Mouse (Mus musculus) liver, embryonic 11.5 days (tissue): ENCODE results near the gene Zfp93. TPM values are rescaled to one million over a fixed set of nuclear protein-coding genes. Genes with fewer than 3 reads are reported as not detected.
A peak's percentile ranks its signal among the peaks of the same experiment; 100 is the strongest.

Experiments
- ATAC-seq: fragments of 200-750 bp; cut with Nextera tagmentation; replicated peaks from 2 replicates; pipeline ENCODE4 v1.8.0; 2017; ENCODE audit warnings: moderate number of reproducible peaks, mild to moderate bottlenecking, moderate TSS enrichment, moderate library complexity; ENCODE audit not compliant: low FRiP score
- DNase-seq: peaks from one replicate; pipeline ENCODE4 v3.0.0-alpha.2; 2017; ENCODE audit warnings: low spot score
- H3K27ac ChIP-seq: fragments of 300-500 bp; sonication (generic); 2 replicates; pipeline ENCODE4 v1.5.1; 2014; ENCODE audit warnings: mild to moderate bottlenecking, low read depth, low read length, control low read depth
- H3K27me3 ChIP-seq: fragments of 300-500 bp; sonication (generic); replicated peaks from 2 replicates; pipeline ENCODE4 v1.6.1; 2014; ENCODE audit warnings: low read length, mixed read lengths; ENCODE audit not compliant: control insufficient read depth, insufficient read depth
- H3K36me3 ChIP-seq: fragments of 300-500 bp; sonication (generic); 2 replicates; pipeline ENCODE4 v1.6.1; 2014; ENCODE audit warnings: mild to moderate bottlenecking, low read length, moderate library complexity, mixed read lengths; ENCODE audit not compliant: control insufficient read depth, insufficient read depth
- H3K4me1 ChIP-seq: fragments of 300-500 bp; sonication (generic); replicated peaks from 2 replicates; pipeline ENCODE4 v1.6.1; 2014; ENCODE audit warnings: low read length, mixed read lengths; ENCODE audit not compliant: control insufficient read depth, insufficient read depth
- H3K4me2 ChIP-seq: fragments of 300-500 bp; sonication (generic); 2 replicates; pipeline ENCODE4 v1.6.1; 2014; ENCODE audit warnings: mild to moderate bottlenecking, control low read depth, moderate library complexity
- H3K4me3 ChIP-seq: fragments of 300-500 bp; sonication (generic); 2 replicates; pipeline ENCODE4 v1.5.1; 2014; ENCODE audit warnings: low read depth, low read length, control low read depth
- H3K9ac ChIP-seq: fragments of 300-500 bp; sonication (generic); 2 replicates; pipeline ENCODE4 v1.6.1; 2014; ENCODE audit warnings: low read depth, low read length, control low read depth
- H3K9me3 ChIP-seq: fragments of 300-500 bp; sonication (generic); 2 replicates; pipeline ENCODE4 v1.6.1; 2016; ENCODE audit warnings: low read length, inconsistent platforms, mixed read lengths; ENCODE audit not compliant: control insufficient read depth
- WGBS: fragments of 180-500 bp; shearing (Covaris S2); extraction: QIAGEN DNeasy Blood & Tissue Kit; methylation state at CpG from one replicate; pipeline ENCODE4 v1.1.7; 2014; 5-methylcytosine and 5-hydroxymethylcytosine counted together
- polyA plus RNA-seq: library from polyadenylated mRNA; unstranded; fragments of >200 nt; fragmentation: Nextera tagmentation; extraction: Ambion mirVana; gene quantifications from 2 replicates; pipeline ENCODE4 v1.2.1, GENCODE M21; 2014

Gene Zfp93
- polyA plus RNA-seq, 1 experiment from 2014 or later, result 3.8 TPM

GRCm38 (mm10) chr7:24297361-24298095 lies 27.3 kb downstream of the Zfp93 start:
- 0 out of 2 replicates have a peak, but pooled peaks cover 9% of the 10 kb centered on the region for H3K4me1 ChIP-seq
- H3K36me3 ChIP-seq, result peaks cover 24% of the 10 kb centered on the region
- peak overlapping the region; percentile 78 for H3K4me2 ChIP-seq
- ATAC-seq (no peak), DNase-seq (no peak)
- H3K27me3 ChIP-seq, result no peaks in the 10 kb centered on the region
- no peak overlapping the region for H3K9ac ChIP-seq
- no peak overlapping the region for H3K27ac ChIP-seq
- 89% methylated on average over 15 of the region's 15 CpGs for WGBS
- H3K4me3 ChIP-seq, result no peak overlapping the region
- H3K9me3 ChIP-seq, result no peaks in the 10 kb centered on the region

DNA sequence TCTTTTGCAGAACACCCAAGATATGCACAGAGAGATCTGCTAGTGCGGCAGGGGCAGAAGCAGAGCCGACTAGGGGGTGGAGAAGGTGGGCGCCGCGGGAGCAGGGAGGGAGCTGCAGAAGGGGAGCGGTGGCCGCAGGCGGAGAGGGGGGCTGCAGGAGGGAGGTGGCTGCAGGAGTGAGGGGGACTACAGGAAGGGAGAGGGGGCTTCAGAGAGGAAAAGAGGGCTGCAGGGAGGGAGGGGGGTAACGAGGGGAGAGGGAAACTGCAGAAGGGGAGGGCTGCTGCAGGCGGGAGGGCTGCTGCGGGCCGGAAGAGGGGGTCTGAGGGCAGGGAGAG lies 28.4 kb downstream of the Zfp93 start:
- peak; percentile 38 for DNase-seq
- peak overlapping the region; percentile 75 for H3K27ac ChIP-seq

DNA sequence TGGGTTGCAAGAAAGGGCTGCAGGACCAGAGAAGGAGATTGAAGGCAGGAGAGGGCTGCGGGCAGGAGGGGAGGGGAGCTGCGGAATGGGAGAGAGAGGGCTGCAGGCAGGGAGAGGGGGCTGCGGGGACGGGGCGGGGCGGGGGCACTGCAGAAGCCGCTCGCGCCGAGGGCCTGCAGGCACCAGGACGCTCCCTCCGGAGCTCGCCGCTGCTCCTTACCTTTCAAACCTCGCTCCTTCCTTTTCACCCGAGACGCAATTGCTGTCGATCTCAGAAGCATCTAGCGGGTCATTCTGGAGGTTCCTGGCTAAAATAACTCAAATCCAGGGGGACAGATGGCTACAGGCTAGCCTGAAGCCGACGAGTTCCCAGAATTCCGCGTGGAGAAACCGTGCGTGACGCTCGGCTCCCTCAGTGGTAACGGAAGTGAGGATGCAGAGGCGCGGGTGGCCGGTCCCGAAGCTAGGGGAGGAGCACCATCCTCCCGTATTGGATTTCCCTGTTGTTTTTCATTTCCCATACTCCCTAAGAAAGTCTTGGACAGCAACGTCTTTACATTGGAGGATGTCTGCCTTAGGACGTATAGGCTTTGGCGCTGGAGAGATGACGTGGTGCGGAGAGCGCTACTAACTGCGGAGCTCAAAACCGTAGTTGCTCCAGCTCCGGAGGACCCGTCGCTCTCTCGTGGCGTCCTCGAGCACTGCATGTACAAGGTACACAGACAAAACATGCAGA lies 28.9 kb downstream of the Zfp93 start:
- Histone ChIP-seq H3K4me1 (0 out of 2 replicates have a peak, but pooled peaks cover 9% of the 10 kb centered on the region), H3K9ac (peak overlapping the region; percentile 65), H3K9me3 (no peaks in the 10 kb centered on the region), H3K36me3 (peaks cover 26% of the 10 kb centered on the region), H3K4me3 (peak overlapping the region; percentile 65), H3K27me3 (no peaks in the 10 kb centered on the region), H3K27ac (peak overlapping the region; percentile 75), H3K4me2 (peak overlapping the region; percentile 78)
- ATAC-seq, result peak; percentile 83
- peak; percentile 79 for DNase-seq
- WGBS, result under 1% methylated on average over 44 of the region's 47 CpGs

More for the DNA sequence above, 28.4 kb downstream of the Zfp93 start:
- H3K36me3 ChIP-seq, result peaks cover 27% of the 10 kb centered on the region
- 0 out of 2 replicates have a peak, but pooled peaks cover 9% of the 10 kb centered on the region for H3K4me1 ChIP-seq
- no peaks in the 10 kb centered on the region for H3K27me3 ChIP-seq
- H3K9ac ChIP-seq, result peak overlapping the region; percentile 65
- peak overlapping the region; percentile 65 for H3K4me3 ChIP-seq
- H3K9me3 ChIP-seq, result no peaks in the 10 kb centered on the region
- WGBS, result 1% methylated on average over 12 of the region's 12 CpGs
- H3K4me2 ChIP-seq, result peak overlapping the region; percentile 78
- ATAC-seq, result no peak

DNA sequence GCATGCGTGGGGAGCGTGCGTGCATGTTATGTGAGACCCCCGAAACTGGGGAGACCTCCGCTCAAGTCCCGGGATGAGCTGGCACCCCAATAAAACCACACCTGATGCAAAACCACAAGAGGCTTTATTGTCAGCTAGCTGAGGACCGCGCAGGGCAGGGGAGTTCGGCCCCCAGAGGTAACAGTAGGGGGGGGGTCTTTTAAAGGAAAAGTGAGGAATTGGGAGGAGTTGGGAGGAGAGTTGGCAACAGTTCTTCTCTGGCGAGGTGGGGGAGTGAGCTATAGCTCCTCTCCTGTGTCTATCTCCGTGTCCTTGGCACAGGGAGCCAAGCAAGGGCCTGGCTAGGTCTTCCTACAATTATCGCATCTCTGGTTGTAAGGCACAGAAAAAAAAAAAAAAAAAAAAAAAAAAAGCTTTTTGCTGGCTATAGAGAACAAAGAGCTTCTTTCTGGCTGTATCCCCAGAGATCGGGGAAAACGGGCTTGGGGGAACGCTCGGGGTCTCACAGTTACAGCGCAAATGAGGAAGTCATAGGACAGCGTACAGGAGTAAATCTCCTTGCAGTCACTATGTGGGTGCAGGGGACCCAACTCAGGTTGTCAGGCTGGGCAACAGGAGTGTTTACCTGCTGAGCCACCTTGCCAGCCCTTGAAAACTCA lies 29.7 kb downstream of the Zfp93 start:
- H3K27me3 ChIP-seq, result no peaks in the 10 kb centered on the region
- DNase-seq (peak; percentile 48), ATAC-seq (peak; percentile 16)
- peak overlapping the region; percentile 65 for H3K4me3 ChIP-seq
- WGBS, result 2% methylated on average over 18 of the region's 18 CpGs
- H3K9ac ChIP-seq, result peak overlapping the region; percentile 37
- H3K9me3 ChIP-seq, result no peaks in the 10 kb centered on the region
- peak overlapping the region; percentile 6; the same call in 1 of the 2 replicates for H3K27ac ChIP-seq
- peak overlapping the region; percentile 78 for H3K4me2 ChIP-seq
- 0 out of 2 replicates have a peak, but pooled peaks cover 9% of the 10 kb centered on the region for H3K4me1 ChIP-seq
- peaks cover 18% of the 10 kb centered on the region for H3K36me3 ChIP-seq

DNA sequence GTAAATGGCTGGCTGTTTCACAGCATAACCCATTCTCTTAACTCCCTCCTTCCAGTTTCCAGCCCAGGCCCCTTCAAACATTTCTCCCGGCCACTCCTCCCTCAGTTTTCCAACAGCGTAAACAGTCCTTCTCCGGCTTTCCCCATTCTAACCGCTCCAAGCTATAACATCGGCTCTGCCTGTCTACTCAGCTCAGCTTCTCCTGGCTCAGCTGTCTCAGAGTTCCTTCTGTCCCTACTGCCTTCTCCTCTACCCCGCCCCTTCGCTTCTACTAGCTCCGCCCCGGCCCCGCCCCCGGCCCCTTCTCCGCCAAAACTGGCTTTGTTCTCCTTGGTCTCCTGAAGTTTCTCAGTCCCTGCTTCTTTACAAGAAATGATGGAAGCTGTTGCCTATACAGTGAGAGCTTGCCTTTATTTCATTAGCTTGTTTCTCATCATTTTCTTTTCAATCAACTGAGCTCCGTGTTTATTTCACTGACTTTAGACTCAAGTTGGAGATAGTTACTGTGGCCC lies 30.6 kb downstream of the Zfp93 start, which contains the start of gene Zfp61:
TSS of gene Zfp61 (minus strand) at position 462 of the 512 bp plus-strand sequence.
- Histone ChIP-seq H3K9me3 (no peaks in the 10 kb centered on the region), H3K36me3 (peaks cover 15% of the 10 kb centered on the region), H3K4me2 (peak within 1 kb of the TSS; percentile 78), H3K27ac (peak within 1 kb of the TSS; percentile 6; the same call in 1 of the 2 replicates), H3K4me3 (peak within 1 kb of the TSS; percentile 65), H3K9ac (peak within 1 kb of the TSS; percentile 37), H3K4me1 (0 out of 2 replicates have a peak, but pooled peaks cover 9% of the 10 kb centered on the region), H3K27me3 (no peaks in the 10 kb centered on the region)
- ATAC-seq (peak; percentile 77), DNase-seq (peak; percentile 74)
- WGBS, result 3% methylated on average over 13 of the region's 13 CpGs

DNA sequence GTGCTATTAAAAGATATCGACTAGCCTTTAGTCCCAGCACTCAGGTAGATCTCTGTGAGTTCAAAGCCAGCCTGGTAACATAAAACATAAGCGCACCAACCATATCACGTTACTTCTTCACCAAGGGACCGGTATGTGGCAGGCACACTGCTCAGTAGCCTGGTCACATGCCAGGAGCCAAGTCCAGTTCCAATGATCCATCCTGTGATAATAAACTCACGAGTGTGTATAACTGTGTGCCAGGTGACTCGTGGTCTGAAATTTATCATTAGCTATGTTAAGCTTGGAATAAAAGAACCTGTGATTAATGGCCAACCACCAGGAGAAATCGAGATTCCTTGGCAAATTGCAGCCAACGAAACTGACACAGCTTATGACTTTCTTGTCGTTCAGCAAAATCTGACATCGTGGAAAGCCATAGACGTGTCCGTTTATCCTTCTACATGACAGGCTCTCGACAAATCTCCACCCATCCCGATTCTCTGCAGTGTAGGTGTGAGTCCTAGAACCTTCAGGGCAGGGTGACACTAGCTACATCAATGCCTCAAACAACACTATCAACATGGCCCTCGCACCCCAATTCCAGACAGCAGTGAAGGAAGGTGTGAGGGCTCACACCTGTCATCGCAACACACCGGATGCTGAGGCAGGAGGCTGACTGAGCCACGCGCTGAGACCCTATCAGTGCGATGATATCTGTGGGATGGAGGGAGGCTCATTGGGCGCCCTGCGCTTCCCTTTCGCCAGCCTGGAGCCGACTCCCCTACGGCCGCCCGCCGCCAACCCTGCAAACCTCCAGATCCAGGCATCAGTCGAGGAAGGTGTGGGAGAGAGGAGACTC lies 45.7 kb downstream of the Zfp93 start:
- H3K4me1 ChIP-seq, result peaks cover 3% of the 10 kb centered on the region; the same call in 1 of the 2 replicates
- ATAC-seq (peak; percentile 73), DNase-seq (no peak)
- H3K27ac ChIP-seq, result no peak overlapping the region
- peak overlapping the region; percentile 82 for H3K4me2 ChIP-seq
- no peaks in the 10 kb centered on the region for H3K9me3 ChIP-seq
- H3K27me3 ChIP-seq, result no peaks in the 10 kb centered on the region
- H3K4me3 ChIP-seq, result peak overlapping the region; percentile 61
- H3K9ac ChIP-seq, result peak overlapping the region; percentile 72
- 27% methylated on average over 29 of the region's 29 CpGs for WGBS
- peaks cover 3% of the 10 kb centered on the region; the same call in 1 of the 2 replicates for H3K36me3 ChIP-seq

DNA sequence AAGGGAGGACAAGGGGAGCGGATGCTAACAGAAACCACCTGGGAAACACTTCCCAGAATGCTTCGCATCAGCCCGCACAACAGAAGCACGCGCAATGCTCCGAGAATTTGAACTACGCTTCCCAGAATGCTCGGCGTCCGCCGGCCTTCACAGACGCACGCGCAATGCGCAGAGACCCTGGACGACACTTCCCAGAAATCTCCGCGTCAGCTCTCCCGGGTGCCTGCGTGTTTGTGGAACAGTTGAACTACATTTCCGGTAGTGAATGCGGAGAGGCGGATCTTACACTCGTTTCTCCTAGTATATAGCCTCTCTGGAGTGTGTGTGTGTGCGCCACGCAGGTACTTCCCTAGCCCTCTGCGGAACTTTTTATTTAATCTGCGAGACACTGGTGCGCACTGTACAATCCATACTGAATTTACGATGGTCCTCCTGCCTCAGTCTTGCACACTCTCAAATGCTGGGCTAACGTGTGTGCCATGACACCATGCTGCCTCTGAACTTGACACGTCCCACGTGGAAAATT lies 46.4 kb downstream of the Zfp93 start, which contains the start of gene Zfp94:
TSS of gene Zfp94 (minus strand) at position 100 of the 526 bp plus-strand sequence.
- Histone ChIP-seq H3K27ac (peak within 1 kb of the TSS; percentile 71), H3K36me3 (no peaks in the 10 kb centered on the region), H3K4me2 (peak within 1 kb of the TSS; percentile 82), H3K9ac (peak within 1 kb of the TSS; percentile 72), H3K27me3 (no peaks in the 10 kb centered on the region), H3K4me1 (peaks cover 3% of the 10 kb centered on the region; the same call in 1 of the 2 replicates), H3K4me3 (peak within 1 kb of the TSS; percentile 61), H3K9me3 (no peaks in the 10 kb centered on the region)
- WGBS, result 1% methylated on average over 33 of the region's 33 CpGs
- peak; percentile 94 for ATAC-seq
- DNase-seq, result peak; percentile 87
